Mouse (Mus musculus): Measurements from ENCODE around the gene Gm28048. TPM values are rescaled to one million over a fixed set of nuclear protein-coding genes. Genes with fewer than 3 reads are reported as not detected.

Gm28048 gene
- polyA plus RNA-seq, 1 experiment, result 4.4 TPM

DNA sequence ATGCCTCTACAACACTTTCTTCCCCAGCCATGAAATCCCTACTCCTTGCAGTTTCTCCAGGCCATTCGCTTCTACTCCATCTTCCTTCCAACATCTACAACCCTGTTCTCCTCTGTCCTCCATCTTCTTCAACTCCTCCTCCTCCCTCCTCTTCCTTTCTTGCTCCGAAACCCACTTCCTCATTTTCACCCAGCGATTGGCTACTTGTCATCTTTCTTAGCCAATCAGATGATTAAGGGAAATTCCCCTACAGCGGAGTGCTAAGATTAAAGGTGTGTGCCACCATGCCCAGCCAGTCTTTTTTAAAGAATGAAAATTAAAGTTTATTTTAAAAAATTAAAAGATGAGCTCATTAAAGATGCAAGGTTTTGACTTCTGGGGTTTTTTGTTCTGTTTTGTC is 36.1 kb upstream of the Gm28048 start:
- H3K4me3 ChIP-seq (replicated peaks; ENCODE audit: insufficient read depth, low read depth, low read length), result no peak overlapping the region
- H3K27me3 ChIP-seq (ENCODE audit: control insufficient read depth, insufficient read depth, low read length), result no peaks in the 10 kb centered on the region
- no peak overlapping the region for H3K27ac ChIP-seq (ENCODE audit: insufficient read depth, low read length)
- no peak for TF ChIP-seq CTCF (IDR thresholded peaks at IDR 0.05; ENCODE audit: borderline replicate concordance, insufficient read depth, low read depth, low read length)
- no peak for TF ChIP-seq POLR2A (IDR thresholded peaks at IDR 0.05; ENCODE audit: borderline replicate concordance, insufficient read depth, low read length)
- H3K4me1 ChIP-seq (ENCODE audit: control insufficient read depth, insufficient read depth, low read length), result no peaks in the 10 kb centered on the region
- WGBS, result 98% methylated on average over 4 of the region's 4 CpGs
- no peak for DNase-seq

DNA sequence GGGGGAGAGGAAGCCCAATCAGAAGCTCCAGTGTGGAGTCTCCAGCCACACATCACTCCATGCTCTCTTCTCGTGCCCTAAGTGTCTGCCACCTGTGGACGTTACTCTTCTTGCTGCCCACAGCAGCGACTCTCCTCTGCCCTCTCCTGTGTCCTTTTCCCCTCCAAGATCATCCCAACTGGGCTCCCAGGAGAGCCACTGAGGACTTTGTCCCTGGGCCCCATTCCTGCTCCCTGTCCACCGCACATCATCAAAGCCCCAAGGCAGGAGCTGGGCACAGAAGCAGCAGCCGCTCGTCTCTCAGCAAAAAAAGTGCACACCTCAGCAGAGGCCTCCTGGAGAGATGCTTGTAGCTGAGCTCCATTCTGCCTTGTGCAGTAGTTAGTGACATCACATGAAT is 33.1 kb upstream of the Gm28048 start:
- WGBS, result 74% methylated on average over 6 of the region's 6 CpGs
- DNase-seq, result no peak
- H3K27me3 ChIP-seq (ENCODE audit: control insufficient read depth, insufficient read depth, low read length), result no peaks in the 10 kb centered on the region
- no peaks in the 10 kb centered on the region for H3K4me1 ChIP-seq (ENCODE audit: control insufficient read depth, insufficient read depth, low read length)
- TF ChIP-seq CTCF (IDR thresholded peaks at IDR 0.05; ENCODE audit: borderline replicate concordance, insufficient read depth, low read depth, low read length) (no peak), POLR2A (IDR thresholded peaks at IDR 0.05; ENCODE audit: borderline replicate concordance, insufficient read depth, low read length) (no peak)
- H3K4me3 ChIP-seq (replicated peaks; ENCODE audit: insufficient read depth, low read depth, low read length), result no peak overlapping the region
- H3K27ac ChIP-seq (ENCODE audit: insufficient read depth, low read length), result no peak overlapping the region

DNA sequence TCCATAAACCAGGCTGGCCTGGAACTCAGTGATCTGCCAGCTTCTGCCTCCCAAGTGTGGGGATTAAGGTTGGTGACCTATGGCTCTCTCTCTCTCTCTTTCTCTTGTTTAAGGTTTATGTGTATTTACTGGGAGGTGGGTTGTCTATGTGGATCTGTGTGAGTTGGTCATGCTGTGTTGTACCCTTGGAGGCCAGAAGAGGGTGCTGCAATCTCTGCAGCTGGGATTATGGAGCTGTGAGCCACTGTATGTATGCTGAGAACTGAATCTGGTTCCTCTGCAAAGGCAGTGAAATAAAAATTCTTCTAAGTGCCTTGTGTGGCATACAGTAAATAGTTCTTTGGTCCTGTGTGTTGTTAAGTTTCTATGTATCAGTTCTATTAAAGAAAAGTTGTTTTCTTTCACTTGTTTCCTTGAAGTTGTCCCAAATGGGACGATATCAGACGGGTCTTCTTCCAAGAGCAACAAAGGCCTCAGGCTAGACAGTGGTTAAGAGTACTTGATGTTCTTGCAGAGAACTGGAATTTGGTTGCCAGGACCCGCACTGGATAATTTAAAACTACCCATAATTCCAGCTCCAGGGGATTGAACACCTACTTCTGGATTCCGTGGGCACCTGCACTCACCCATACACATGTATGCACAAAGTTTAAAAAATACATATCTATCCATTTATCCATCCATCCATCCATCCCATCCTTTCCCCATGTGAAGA is 31.8 kb upstream of the Gm28048 start:
- H3K27ac ChIP-seq (ENCODE audit: insufficient read depth, low read length), result no peak overlapping the region
- no peak for DNase-seq
- H3K4me1 ChIP-seq (ENCODE audit: control insufficient read depth, insufficient read depth, low read length), result no peaks in the 10 kb centered on the region
- H3K27me3 ChIP-seq (ENCODE audit: control insufficient read depth, insufficient read depth, low read length), result no peaks in the 10 kb centered on the region
- no peak overlapping the region for H3K4me3 ChIP-seq (replicated peaks; ENCODE audit: insufficient read depth, low read depth, low read length)
- WGBS, result 91% methylated on average over 4 of the region's 4 CpGs
- TF ChIP-seq CTCF (IDR thresholded peaks at IDR 0.05; ENCODE audit: borderline replicate concordance, insufficient read depth, low read depth, low read length) (peak; percentile 23; the same call in 1 of the 2 replicates), POLR2A (IDR thresholded peaks at IDR 0.05; ENCODE audit: borderline replicate concordance, insufficient read depth, low read length) (no peak)

DNA sequence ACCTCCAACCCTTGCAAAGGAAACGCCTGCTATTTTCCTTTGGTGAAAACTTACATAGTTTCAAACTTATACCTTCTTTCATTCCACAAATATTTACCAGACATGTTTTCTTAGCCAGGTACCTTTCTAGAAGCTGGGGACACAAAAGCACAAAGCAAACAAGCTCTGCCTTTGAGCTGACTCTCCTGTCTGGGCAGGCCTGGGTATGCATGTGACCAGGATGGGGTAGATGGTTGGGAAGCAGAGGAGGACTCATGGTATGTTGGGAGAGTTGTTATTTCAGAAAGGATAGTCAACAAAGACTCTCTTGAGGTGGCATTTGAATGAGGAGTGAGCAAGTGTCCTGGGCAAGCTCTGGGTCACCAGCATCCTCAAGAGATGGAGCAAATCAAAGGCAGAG is 31.2 kb upstream of the Gm28048 start:
- no peak for DNase-seq
- no peaks in the 10 kb centered on the region for H3K4me1 ChIP-seq (ENCODE audit: control insufficient read depth, insufficient read depth, low read length)
- no peak overlapping the region for H3K27ac ChIP-seq (ENCODE audit: insufficient read depth, low read length)
- H3K27me3 ChIP-seq (ENCODE audit: control insufficient read depth, insufficient read depth, low read length), result no peaks in the 10 kb centered on the region
- 93% methylated on average over 1 of the region's 1 CpGs for WGBS
- H3K4me3 ChIP-seq (replicated peaks; ENCODE audit: insufficient read depth, low read depth, low read length), result no peak overlapping the region
- TF ChIP-seq POLR2A (IDR thresholded peaks at IDR 0.05; ENCODE audit: borderline replicate concordance, insufficient read depth, low read length) (no peak), CTCF (IDR thresholded peaks at IDR 0.05; ENCODE audit: borderline replicate concordance, insufficient read depth, low read depth, low read length) (no peak)

DNA sequence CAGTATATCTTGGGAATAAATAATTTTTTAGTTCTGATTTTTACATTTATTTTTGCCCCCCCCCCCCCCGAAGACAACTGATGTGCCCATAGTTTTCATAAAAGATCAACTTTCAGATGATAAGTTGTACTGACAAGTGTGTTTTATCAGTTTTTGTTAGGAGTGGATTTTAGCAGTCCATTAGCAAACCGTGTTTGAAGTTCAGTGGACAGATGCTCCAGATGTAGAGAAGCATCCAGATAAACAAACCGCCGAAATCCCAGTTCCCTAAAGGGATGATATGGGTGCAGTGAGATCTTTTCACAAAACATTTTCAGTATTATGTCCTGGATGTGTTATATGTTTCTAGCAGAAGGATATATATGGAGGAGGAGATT is 26.9 kb upstream of the Gm28048 start:
- Histone ChIP-seq H3K4me1 (ENCODE audit: control insufficient read depth, insufficient read depth, low read length) (no peaks in the 10 kb centered on the region; the same call in 1 of the 2 replicates), H3K27ac (ENCODE audit: insufficient read depth, low read length) (no peak overlapping the region), H3K27me3 (ENCODE audit: control insufficient read depth, insufficient read depth, low read length) (no peaks in the 10 kb centered on the region), H3K4me3 (replicated peaks; ENCODE audit: insufficient read depth, low read depth, low read length) (peak overlapping the region; percentile 76)
- DNase-seq, result no peak
- TF ChIP-seq POLR2A (IDR thresholded peaks at IDR 0.05; ENCODE audit: borderline replicate concordance, insufficient read depth, low read length), result no peak
- TF ChIP-seq CTCF (IDR thresholded peaks at IDR 0.05; ENCODE audit: borderline replicate concordance, insufficient read depth, low read depth, low read length), result no peak
- WGBS, result 25% methylated on average over 4 of the region's 4 CpGs

DNA sequence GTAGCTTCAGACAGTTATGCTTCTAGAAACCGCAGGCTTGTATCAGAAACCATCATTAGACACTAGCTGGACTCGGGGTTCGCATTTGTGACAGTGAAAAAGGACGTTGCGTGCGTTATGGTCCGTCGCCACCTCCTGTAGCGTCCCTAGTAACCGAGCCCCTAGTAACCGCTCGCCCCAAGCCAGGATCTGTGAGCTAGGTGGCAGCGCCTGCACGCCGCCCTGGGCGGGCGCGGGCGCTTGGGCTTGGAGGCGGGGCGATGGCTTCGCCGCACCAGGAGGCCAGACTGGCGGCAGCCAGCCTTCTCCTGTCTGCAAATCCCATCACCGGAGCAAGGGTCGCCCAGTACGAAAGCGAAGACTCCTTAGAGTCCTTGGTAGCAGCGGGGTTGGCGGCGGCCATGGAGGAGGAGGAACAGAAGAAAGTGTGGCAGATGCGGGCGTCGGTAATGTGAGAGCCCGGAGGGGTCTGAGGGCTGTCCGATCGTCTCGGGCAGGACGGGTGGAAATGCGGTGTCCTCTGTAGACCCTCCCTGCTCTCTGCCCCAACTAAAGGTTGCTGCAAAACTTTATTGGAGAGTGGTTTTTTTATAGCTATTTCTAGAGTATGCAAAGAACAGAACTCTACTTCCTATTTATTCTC is 26.4 kb upstream of the Gm28048 start:
- Histone ChIP-seq H3K27me3 (ENCODE audit: control insufficient read depth, insufficient read depth, low read length) (no peaks in the 10 kb centered on the region), H3K4me3 (replicated peaks; ENCODE audit: insufficient read depth, low read depth, low read length) (peak overlapping the region; percentile 76), H3K27ac (ENCODE audit: insufficient read depth, low read length) (peak overlapping the region; percentile 44), H3K4me1 (ENCODE audit: control insufficient read depth, insufficient read depth, low read length) (no peaks in the 10 kb centered on the region; the same call in 1 of the 2 replicates)
- WGBS, result under 1% methylated on average over 40 of the region's 40 CpGs
- TF ChIP-seq POLR2A (IDR thresholded peaks at IDR 0.05; ENCODE audit: borderline replicate concordance, insufficient read depth, low read length), result peak; percentile 59; the same call in 1 of the 2 replicates
- no peak for TF ChIP-seq CTCF (IDR thresholded peaks at IDR 0.05; ENCODE audit: borderline replicate concordance, insufficient read depth, low read depth, low read length)
- peak; percentile 86 to 87 for DNase-seq

DNA sequence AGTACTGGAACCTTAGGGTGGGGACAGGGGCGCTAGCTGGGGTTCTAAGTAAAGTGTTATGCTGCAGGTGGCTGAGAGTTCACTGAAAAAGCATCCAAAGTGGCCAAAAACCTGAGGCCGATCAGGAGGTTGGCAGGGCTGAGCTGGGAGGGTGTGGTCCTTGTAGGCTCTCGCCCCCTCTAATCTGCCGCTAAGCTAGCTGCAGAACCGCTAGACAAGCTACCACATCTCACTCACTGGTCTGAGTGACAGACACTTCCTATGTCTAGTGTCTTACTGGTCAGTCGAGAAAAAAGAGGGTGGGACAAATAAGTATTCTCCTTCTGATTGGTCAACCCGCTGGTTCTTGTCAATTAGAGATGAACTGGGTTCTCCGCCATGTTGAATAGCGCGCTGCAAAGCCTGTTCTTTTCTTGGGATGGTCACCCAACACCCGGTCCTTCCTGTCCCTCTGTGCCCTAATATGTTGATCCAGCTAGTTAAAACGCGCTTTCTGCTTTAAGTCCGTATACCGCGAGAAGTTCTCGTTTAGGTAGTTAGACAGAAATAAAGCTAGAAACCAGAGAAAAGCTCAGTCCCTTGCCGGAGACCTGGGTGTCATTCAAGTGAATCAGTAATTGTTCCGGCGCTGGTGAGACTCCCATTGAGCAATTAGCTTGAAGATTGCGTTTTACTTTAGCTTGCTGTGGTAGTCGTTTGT is 25.7 kb upstream of the Gm28048 start, which contains the start of gene Fam161a:
Fam161a (plus strand) TSS at position 51 of the 700 bp plus-strand sequence.
- no peaks in the 10 kb centered on the region for H3K27me3 ChIP-seq (ENCODE audit: control insufficient read depth, insufficient read depth, low read length)
- WGBS, result under 1% methylated on average over 22 of the region's 22 CpGs
- H3K4me1 ChIP-seq (ENCODE audit: control insufficient read depth, insufficient read depth, low read length), result no peaks in the 10 kb centered on the region; the same call in 1 of the 2 replicates
- DNase-seq, result peak; percentile 82 to 96
- TF ChIP-seq POLR2A (IDR thresholded peaks at IDR 0.05; ENCODE audit: borderline replicate concordance, insufficient read depth, low read length), result peak; percentile 64; the same call in 1 of the 2 replicates
- TF ChIP-seq CTCF (IDR thresholded peaks at IDR 0.05; ENCODE audit: borderline replicate concordance, insufficient read depth, low read depth, low read length), result no peak
- peak within 1 kb of the TSS; percentile 76 for H3K4me3 ChIP-seq (replicated peaks; ENCODE audit: insufficient read depth, low read depth, low read length)
- peak within 1 kb of the TSS; percentile 48 for H3K27ac ChIP-seq (ENCODE audit: insufficient read depth, low read length)

All from cerebellum, adult 2 months (tissue).